Mouse (Mus musculus) erythroblast, embryonic 14.5 days (primary cell): ENCODE measurements around the gene Unc119.

Source experiments
- GATA1 ChIP-seq: IDR thresholded peaks from 2 replicates; pipeline ENCODE4 v1.6.1; 2012; ENCODE audit warnings: low read length, inconsistent platforms, mixed read lengths
- TAL1 ChIP-seq: IDR thresholded peaks from 3 replicates; pipeline ENCODE4 v1.6.1; 2012; ENCODE audit warnings: low read length, inconsistent platforms, mixed read lengths

GRCm38 (mm10) chr11:78322860-78323259, 20.4 kb upstream of the Unc119 start, which contains the start of gene Aldoc:
- TF ChIP-seq GATA1 (no peak), TAL1 (no peak)
